Mouse (Mus musculus) thymus, adult 2 months (tissue): Measurements from ENCODE around the gene Tnrc6c. TPM values are rescaled to one million over a fixed set of nuclear protein-coding genes. Genes with fewer than 3 reads are reported as not detected.

Source experiments
- DNase-seq: peaks from one replicate; pipeline ENCODE4 v3.0.0; 2021
- H3K27ac ChIP-seq: fragments of 200-500 bp; 2 replicates; pipeline ENCODE4 v1.5.1; 2012; ENCODE audit warnings: low read length, control low read depth; ENCODE audit not compliant: control insufficient read depth, insufficient read depth
- H3K27me3 ChIP-seq: fragments of 200-500 bp; 2 replicates; pipeline ENCODE4 v1.6.1; 2012; ENCODE audit warnings: mild to moderate bottlenecking, low read length, moderate library complexity, mixed read lengths; ENCODE audit not compliant: control insufficient read depth, insufficient read depth
- H3K36me3 ChIP-seq: fragments of 200-500 bp; 2 replicates; pipeline ENCODE4 v1.6.1; 2012; ENCODE audit warnings: mild to moderate bottlenecking, low read length, moderate library complexity; ENCODE audit not compliant: control insufficient read depth, insufficient read depth
- H3K4me1 ChIP-seq: fragments of 200-500 bp; replicated peaks from 2 replicates; pipeline ENCODE4 v1.6.1; 2012; ENCODE audit warnings: low read length; ENCODE audit not compliant: control insufficient read depth, insufficient read depth
- H3K4me3 ChIP-seq: fragments of 200-500 bp; 2 replicates; pipeline ENCODE4 v1.5.1; 2012; ENCODE audit warnings: mild to moderate bottlenecking, low read length, control low read depth, moderate library complexity; ENCODE audit not compliant: control insufficient read depth, insufficient read depth
- CTCF ChIP-seq: fragments of 200-500 bp; IDR thresholded peaks from 2 replicates; pipeline ENCODE4 v1.5.1; 2012; ENCODE audit warnings: mild to moderate bottlenecking, control low read depth, low read length, moderate library complexity, borderline replicate concordance; ENCODE audit not compliant: control insufficient read depth, poor library complexity, insufficient read depth; ENCODE audit errors: extremely low read depth
- POLR2A ChIP-seq: fragments of 200-500 bp; IDR thresholded peaks from 2 replicates; pipeline ENCODE4 v1.6.1; 2012; ENCODE audit warnings: mild to moderate bottlenecking, low read length, control low read depth, moderate library complexity; ENCODE audit not compliant: control insufficient read depth, poor library complexity, insufficient read depth; ENCODE audit errors: extremely low read depth
- WGBS: fragments of 180-500 bp; shearing (Covaris S2); methylation state at CpG from one replicate; pipeline ENCODE4 v1.1.7; 2018; 5-methylcytosine and 5-hydroxymethylcytosine counted together
- polyA plus RNA-seq: library from polyadenylated mRNA; depleted of rRNA; stranded (reverse); fragments of >200 nt; gene quantifications from 2 replicates; pipeline ENCODE4 v1.2.3, GENCODE M21; 2012

Tnrc6c gene
- polyA plus RNA-seq, 1 experiment, result 75.0 TPM

- H3K27ac ChIP-seq, result no peak overlapping the region
Observed at GRCm38 (mm10) chr11:117729341-117729740, 75.3 kb downstream of the Tnrc6c start.

GRCm38 (mm10) chr11:117729798-117730489 is 75.9 kb downstream of the Tnrc6c start:
- Histone ChIP-seq H3K36me3 (peaks cover 17% of the 10 kb centered on the region), H3K27ac (no peak overlapping the region), H3K4me3 (no peak overlapping the region), H3K27me3 (no peaks in the 10 kb centered on the region), H3K4me1 (peaks cover 5% of the 10 kb centered on the region; the same call in 1 of the 2 replicates)
- 96% methylated on average over 7 of the region's 7 CpGs for WGBS
- DNase-seq, result no peak
- TF ChIP-seq CTCF (no peak), POLR2A (no peak)

More at GRCm38 (mm10) chr11:117729341-117729740, 75.3 kb downstream of the Tnrc6c start:
- no peak for DNase-seq
- Histone ChIP-seq H3K27me3 (no peaks in the 10 kb centered on the region), H3K4me1 (peaks cover 11% of the 10 kb centered on the region), H3K4me3 (no peak overlapping the region), H3K36me3 (peaks cover 12% of the 10 kb centered on the region)
- TF ChIP-seq CTCF, result no peak
- TF ChIP-seq POLR2A, result no peak
- 90% methylated on average over 3 of the region's 3 CpGs for WGBS

- H3K4me1 ChIP-seq, result peaks cover 3% of the 10 kb centered on the region; the same call in 1 of the 2 replicates
- WGBS, result 98% methylated on average over 4 of the region's 4 CpGs
- no peak overlapping the region for H3K4me3 ChIP-seq
- no peak overlapping the region for H3K27ac ChIP-seq
- H3K36me3 ChIP-seq, result peaks cover 22% of the 10 kb centered on the region
- DNase-seq, result no peak
- TF ChIP-seq POLR2A, result no peak
- TF ChIP-seq CTCF, result no peak
- H3K27me3 ChIP-seq, result no peaks in the 10 kb centered on the region
Observed at GRCm38 (mm10) chr11:117730490-117730838, 76.4 kb downstream of the Tnrc6c start.

GRCm38 (mm10) chr11:117731470-117731869 is 77.4 kb downstream of the Tnrc6c start:
- Histone ChIP-seq H3K36me3 (peaks cover 32% of the 10 kb centered on the region), H3K4me3 (no peak overlapping the region), H3K27ac (no peak overlapping the region), H3K4me1 (peaks cover 2% of the 10 kb centered on the region; the same call in 1 of the 2 replicates), H3K27me3 (no peaks in the 10 kb centered on the region)
- TF ChIP-seq POLR2A (no peak), CTCF (no peak)
- DNase-seq, result no peak
- 99% methylated on average over 7 of the region's 7 CpGs for WGBS

- peaks cover 76% of the 10 kb centered on the region for H3K36me3 ChIP-seq
- no peak overlapping the region for H3K27ac ChIP-seq
- no peak for DNase-seq
- H3K4me3 ChIP-seq, result no peak overlapping the region
- no peaks in the 10 kb centered on the region for H3K4me1 ChIP-seq
- TF ChIP-seq CTCF, result no peak
- no peak for TF ChIP-seq POLR2A
- no peaks in the 10 kb centered on the region for H3K27me3 ChIP-seq
- WGBS, result 70% methylated on average over 5 of the region's 5 CpGs
Observed at GRCm38 (mm10) chr11:117736037-117736689, 82.1 kb downstream of the Tnrc6c start.

GRCm38 (mm10) chr11:117738123-117738522 is 84.0 kb downstream of the Tnrc6c start:
- peaks cover 94% of the 10 kb centered on the region for H3K36me3 ChIP-seq
- no peak overlapping the region for H3K27ac ChIP-seq
- 96% methylated on average over 5 of the region's 5 CpGs for WGBS
- no peak for TF ChIP-seq POLR2A
- no peak for TF ChIP-seq CTCF
- no peaks in the 10 kb centered on the region for H3K4me1 ChIP-seq
- no peaks in the 10 kb centered on the region for H3K27me3 ChIP-seq
- H3K4me3 ChIP-seq, result no peak overlapping the region
- DNase-seq, result no peak
